Mouse (Mus musculus) adrenal gland (tissue): ENCODE data around the gene Gm49416.

ENCODE experiments used
- intact Hi-C: fragments of 180-260 bp; cut with DNase I; formaldehyde crosslinking; loops from one replicate; pipeline ENCODE4 v1.15.1; 2025

The Gm49416 gene

DNA sequence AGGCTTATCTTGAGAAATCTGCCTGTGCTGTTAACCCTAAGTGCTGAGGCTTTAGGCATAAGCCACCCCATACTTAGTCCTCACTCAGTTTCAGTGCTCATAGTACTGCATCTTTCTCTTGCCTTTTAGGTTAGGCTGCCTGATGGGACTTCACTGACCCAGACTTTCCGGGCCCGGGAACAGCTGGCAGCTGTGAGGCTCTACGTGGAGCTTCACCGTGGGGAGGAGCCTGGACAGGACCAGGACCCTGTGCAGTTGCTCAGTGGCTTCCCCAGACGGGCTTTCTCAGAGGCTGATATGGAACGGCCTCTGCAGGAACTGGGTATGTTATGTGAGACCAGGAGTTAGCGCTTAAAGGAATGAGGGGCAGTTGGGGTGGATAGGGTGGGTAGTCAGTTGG is 13.7 kb upstream of the Gm49416 start:
- intact Hi-C loops, result no loop called here

DNA sequence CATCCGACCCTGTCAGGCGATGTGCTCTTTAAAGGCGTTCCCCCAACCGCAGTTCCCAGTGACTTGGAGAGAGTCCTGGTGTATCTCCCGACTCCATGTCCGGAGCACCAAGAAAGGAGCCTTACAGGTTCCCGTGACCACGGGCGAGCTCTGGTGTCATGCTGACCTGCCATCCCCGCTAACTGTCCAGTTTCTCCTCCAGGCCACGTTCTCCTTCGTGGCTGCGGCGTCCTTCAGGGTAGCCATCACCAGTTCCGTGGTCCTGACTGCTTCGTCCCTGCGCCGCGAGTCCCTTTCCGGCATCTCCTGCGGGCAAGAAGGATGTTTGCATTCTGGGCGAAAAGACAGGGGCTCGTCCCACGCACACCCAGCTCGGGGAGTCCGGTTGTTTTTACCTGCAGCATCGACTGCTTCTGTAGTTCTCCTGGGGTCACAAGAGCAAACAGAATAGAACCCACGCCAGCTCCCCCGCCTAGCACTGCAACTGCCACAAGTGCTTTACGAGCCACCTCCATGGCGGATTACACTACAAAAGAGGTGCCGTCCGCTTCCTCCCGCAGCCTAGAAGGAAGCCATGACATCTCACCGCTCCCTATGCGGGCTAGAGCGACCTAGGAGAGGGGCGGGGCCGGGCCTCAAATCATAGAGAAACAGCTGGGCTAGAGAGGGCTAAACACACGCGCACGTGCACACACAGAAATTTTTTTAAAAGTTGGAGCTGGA is 8.3 kb upstream of the Gm49416 start, which contains the start of gene Uqcc3:
TSS of gene Uqcc3 (minus strand) at position 613 of the 723 bp plus-strand sequence.
- intact Hi-C loops, result no loop called here

DNA sequence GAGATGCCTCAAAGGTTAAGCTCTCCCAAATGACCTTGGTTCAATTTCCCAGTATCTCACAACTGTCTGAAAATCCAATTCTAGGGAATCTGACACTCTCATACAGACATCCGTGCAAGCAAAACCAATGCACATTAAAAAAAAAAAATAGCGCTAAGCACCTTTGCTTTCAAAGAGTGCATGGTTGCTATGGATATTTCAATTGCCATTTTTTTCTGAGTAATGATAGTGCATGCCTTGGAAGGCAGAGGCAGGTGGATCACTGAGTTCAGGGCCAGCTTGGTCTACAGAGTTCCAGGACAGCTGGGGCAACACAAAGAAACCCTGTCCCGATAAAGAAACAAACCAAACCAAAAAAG is 7.7 kb upstream of the Gm49416 start:
- intact Hi-C loops, result no loop called here

DNA sequence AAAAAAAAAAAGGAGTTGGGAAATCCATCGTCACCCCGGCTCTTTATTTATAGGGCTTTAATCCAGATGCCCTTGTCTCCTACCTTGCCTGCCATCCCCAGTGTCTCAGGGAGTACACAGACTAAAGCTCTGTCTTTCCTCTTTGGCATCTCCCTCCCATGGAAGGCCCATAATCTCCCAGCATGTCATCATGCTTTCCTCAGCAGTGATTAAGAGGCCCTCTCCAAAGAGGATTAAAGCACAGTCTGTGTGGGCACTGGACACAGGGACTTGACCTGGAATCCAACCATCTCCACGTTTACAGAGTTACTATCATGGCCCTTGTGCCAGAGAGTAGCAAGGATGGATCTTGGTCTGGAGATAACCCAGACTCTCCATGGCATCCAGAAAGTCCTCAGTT is 5.1 kb upstream of the Gm49416 start, which contains the start of the genes Lbhd1 and Gm49403:
TSS of gene Lbhd1 (plus strand) at position 117 of the 400 bp plus-strand sequence.
TSS of gene Gm49403 (plus strand) at position 315 of the 400 bp plus-strand sequence.
- intact Hi-C loops, result no loop called here

DNA sequence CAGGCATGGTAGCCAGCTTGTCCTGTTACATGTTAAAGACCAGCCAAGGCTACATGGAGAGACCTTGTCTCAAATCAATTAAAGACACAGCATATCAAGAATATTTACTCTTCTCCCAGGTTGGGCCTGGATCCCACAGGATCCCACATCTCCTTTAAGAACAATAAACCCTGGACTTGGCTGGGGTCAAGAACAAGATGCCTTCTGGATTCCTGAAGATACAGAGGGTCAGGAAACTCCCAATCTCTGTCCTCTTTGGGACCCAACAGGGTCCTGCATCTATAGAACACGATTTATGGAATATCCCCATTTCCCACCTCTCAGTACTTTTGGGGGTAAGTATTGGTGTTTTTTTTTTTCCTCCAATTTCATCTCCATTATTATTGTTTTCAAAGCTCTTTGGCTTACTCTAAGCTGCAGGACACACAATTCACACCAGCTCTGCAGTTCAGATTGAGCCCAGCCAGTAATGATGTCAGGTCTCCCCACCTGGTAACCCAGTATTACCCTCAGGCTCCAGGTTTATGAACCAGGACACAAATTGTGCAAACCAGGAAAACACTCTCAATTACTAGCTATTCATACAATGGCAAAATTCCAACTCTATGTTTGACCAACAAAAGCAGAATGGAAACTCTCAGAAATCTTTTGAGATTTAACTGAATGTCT is 1.7 kb upstream of the Gm49416 start:
- intact Hi-C loops, result no loop called here

DNA sequence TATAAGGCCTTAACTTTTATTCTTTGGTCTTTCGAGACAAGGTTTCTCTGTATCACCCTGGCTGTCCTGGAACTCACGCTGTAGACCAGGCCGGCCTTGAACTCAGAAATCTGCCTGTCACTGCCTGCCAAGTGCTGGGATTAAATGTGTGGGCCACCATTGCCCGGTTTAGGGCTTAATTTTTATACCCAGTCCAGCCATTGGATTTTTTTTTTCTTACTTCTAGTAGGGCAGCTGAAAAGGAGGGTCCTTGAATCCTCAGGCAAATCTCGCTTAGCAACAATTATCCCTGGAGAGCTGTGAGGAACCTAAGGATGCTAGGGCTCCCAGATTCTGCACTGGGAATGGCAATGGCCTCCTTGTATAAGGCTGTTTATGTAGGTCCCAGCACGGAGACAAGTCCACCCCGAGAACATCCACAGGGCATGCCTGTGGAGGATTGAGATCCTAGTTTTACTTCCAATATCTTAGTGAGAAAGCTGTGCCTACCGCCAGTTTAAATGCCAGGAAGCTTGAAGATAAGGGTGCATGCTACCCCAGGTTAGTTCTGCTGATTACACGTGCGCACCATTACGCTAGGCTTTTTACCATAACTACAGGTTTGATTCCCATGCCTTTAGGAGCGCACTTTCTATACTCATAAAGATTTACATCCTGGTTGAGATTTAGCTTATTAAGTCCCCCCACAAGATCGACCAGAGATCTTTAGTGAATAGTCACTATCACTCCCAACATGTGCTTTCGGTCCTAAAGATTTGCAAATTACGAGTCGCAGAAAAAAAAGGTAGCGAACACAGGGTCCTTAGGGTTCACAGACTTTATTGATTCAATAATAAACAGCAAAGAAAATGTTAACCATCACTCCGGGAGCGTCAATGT is 902 bp upstream of the Gm49416 start:
- intact Hi-C loops, result no loop called here

DNA sequence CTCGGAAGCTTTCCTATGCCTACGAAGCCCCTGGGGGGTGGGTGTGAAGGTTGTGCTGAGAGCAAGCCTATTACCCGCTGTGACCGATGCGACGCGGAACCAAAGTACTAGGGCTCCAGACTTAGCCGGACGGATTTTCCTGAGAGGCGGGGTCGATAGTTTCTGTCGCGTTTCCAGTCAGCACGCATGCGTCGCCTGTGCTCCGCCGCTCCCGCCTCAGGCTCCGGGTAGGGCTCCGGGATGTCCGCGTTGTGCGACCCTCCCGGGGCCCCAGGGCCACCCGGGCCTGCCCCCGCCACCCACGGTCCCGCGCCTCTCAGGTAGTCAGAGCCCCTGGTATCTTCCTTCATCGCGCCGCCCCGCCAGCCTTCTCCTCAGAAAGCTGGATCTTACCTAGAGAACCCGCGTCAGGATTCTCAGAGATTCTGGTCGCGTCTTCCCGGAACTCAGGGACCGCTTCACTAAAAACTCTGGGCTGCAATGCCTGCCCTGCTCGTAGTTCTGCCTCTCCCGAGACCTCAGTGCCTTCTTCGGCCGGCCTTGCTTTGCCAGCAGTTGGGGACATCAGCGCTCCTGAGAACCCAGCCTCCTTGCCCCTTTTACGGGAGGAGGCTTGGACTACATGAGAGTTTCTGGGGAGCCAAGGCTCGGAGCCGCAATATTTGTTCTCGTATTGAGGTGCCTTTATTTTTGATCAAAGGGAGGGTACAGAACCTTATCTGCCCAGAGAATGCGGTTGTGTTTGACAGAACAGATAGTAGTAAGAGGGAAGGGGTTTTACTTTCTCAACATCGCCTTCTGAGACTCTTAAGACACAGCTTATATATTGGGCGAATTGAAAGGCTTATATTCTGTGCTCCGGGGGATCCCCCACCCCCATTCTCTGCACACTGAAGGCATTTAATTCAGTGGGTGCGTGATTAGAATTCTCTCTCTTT is 4.4 kb downstream of the Gm49416 start, which contains the start of gene Ints5:
TSS of gene Ints5 (plus strand) at position 177 of the 938 bp plus-strand sequence.
- intact Hi-C loops, result no loop called here

DNA sequence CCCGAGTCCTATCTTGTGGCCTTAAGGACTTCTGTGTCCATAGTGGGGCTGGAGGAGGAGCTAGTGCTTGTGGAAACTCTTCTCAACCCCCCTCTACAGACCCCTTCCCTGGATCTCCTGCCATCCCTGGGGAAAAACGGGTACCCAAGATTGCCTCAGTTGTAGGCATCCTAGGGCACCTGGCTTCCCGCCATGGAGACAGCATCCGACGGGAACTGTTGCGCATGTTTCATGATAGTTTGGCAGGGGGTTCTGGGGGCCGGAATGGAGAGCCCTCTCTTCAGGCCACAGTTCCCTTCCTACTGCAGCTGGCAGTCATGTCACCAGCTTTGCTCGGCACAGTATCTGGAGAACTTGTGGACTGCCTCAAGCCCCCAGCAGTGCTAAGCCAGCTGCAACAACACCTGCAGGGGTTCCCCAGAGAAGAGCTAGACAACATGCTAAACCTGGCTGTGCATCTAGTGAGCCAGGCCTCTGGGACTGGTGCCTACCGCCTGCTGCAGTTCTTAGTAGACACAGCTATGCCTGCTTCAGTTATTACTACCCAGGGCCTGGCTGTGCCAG is 6.8 kb downstream of the Gm49416 start:
- intact Hi-C loops, result loop anchor here (5.0 kb wide), 1 partner anchor 42 kb away; no protein-coding TSS in a partner anchor

DNA sequence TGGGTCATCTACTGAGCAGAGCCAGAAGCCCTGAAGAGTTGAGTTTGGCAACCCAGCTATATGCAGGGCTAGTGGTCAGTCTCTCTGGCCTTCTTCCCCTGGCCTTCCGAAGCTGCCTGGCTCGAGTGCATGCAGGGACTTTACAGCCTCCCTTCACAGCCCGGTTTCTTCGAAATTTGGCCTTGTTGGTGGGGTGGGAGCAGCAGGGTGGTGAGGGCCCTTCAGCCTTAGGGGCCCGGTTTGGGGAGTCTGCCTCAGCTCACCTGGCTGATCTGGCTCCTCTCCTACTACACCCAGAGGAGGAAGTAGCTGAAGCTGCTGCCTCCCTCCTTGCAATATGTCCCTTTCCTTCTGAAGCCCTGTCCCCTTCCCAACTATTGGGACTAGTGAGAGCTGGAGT is 7.5 kb downstream of the Gm49416 start:
- intact Hi-C loops, result loop anchor here (5.0 kb wide), 1 partner anchor 41 kb away; no protein-coding TSS in a partner anchor

DNA sequence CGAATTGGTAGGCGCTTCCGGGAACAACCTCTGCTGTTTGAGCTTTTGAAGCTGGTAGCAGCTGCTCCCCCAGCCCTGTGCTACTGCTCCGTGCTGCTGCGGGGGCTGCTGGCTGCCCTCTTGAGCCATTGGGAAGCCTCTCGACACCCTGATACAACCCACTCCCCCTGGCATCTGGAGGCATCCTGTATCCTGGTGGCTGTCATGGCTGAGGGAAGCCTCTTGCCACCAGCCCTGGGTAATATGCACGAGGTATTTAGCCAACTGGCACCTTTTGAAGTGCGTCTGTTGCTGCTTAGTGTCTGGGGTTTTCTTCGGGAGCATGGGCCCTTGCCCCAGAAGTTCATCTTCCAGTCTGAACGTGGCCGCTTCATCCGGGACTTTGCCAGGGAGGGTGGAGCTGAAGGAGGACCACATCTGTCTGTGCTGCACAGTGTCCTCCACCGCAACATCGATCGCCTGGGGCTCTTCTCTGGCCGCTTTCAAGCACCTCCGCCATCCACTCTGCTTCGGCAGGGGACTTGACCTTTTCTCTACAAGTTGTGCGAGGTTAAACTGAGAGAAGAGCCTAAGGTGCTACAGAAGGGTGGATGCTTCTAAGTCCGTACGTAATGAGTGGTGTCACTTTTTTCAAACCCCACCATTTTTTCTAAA is 8.6 kb downstream of the Gm49416 start:
- intact Hi-C loops, result loop anchor here (5.0 kb wide), 1 partner anchor 40 kb away; no protein-coding TSS in a partner anchor

DNA sequence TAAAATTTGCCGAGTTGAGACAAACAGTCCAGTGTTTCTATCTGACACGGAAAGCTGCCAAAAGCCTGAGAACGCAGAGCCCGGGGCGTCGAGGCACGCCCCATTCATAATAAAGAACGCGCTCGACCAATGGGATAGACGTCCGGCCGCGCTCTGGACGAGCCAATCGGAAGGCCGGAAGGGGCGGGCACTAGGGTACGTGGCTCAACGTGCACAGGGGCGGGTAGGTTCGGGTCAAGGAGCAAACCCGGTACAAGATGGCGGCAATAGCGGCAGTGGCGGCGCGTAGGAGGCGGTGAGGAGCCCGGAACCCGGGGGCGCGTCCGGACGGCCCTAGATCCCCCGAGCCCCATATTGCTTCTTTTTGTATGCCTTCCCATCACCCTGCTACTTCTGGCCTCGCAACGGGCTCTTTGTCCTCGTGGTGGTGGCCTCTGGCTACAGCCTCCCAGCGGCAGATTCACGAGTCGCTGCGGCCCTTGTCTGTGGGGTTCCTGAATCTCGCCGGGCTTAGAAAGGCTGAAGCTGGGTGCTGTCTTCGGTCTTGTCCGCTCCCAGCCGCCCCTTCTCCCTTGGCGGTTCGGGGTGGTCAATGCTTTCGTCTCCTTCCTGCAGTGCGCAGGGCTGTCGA is 9.3 kb downstream of the Gm49416 start, which contains the start of gene Ganab:
TSS of gene Ganab (plus strand) at position 207 of the 631 bp plus-strand sequence.
- intact Hi-C loops, result loop anchor here (5.0 kb wide), 1 partner anchor 39 kb away; no protein-coding TSS in a partner anchor

DNA sequence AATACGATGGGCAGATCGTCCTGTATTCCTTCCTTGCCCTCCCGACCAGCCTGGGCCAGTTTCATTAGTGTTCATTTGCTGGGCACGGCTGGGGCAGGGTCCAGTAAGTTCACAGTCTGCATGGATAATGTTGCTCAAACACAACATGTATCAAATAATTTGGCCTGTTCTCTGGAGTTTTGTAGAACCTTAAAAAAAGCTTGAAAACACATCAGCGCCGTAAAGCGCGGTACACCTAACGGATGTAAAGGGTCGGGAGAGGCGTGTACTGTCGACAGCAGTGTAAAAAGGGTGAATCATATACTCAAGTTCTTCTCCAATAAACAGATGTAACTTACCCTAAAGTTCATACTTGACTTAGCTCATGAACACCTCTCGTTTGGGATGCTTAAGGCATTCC is 9.8 kb downstream of the Gm49416 start:
- intact Hi-C loops, result loop anchor here (5.0 kb wide), 1 partner anchor 39 kb away; no protein-coding TSS in a partner anchor

DNA sequence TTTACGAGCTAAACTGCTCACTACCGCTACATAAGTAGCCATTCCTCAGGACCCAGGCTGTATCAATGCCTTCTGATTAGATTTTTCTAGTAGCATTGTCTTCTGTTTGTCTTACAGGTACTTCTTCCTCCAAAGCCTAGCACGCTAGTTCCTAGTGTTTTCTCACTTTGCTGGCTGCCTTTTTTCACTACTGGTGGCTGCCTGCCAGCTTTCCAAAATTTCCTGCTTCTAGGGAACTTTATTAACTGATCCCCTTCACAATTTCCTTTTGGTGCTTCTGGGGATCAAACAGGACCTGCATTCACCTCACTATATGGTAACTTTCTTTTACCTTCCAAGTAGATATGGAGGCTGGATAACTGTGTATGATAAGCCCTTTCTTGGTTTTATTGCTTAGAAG is 10.4 kb downstream of the Gm49416 start:
- intact Hi-C loops, result loop anchor here (5.0 kb wide), 1 partner anchor 38 kb away; no protein-coding TSS in a partner anchor

DNA sequence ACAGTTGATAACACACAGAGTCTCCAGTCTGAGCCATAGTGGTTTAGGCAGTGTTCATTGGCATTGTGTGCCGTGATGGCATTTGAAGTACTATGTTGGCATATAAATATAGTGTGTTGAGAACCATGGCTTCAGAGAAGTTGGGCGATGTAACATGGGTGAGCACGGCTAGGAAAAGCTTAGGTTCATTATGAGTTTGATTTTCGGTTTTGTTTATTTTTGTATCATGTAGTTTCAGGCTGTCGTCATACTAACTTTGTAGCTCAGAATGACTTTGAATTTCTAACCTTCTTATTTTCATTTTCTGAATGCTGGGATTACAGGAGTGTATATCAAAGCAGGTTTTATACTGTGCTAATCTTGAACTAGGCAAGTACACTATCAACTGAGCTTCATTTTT is 14.7 kb downstream of the Gm49416 start:
- intact Hi-C loops, result no loop called here

DNA sequence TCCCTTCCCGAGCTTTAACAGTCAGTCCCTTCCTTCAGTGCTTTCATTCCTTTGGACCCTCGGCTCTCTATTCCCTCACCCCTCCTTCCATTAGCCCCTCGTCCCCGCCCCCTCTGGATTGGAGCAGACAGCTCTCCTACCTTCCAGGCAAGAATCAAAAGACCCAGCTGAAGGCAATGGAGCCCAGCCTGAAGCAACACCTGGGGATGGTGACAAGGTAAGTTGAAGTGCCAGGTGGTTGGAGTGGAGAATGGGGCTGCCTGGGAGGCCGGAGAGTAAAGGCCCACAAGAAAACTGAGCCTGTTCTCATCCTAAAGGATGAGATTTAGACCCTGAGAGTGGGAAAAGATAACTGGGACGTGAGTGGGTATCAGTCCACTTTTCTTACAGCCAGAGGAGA is 19.8 kb downstream of the Gm49416 start:
- intact Hi-C loops, result loop anchor here (5.0 kb wide), 1 partner anchor 46 kb away; no protein-coding TSS in a partner anchor

DNA sequence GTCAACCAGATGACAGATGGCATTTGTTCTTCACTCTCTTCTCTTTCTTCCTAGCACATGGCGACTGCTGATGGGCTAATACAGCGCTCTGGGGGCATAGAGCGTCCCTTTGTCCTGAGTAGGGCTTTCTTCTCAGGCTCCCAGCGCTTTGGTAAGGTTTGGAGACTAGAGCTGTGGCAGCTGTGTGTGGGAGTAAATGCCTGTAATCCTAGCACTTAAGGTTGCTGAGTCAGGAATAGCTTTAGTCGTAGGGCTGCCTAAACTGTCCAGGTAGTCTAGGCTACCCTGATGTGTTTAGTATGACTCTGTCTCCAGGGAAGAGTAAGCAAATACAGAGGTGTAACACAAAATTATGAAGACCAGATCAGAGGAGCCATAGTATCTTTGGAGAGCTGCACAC is 23.1 kb downstream of the Gm49416 start:
- intact Hi-C loops, result no loop called here

DNA sequence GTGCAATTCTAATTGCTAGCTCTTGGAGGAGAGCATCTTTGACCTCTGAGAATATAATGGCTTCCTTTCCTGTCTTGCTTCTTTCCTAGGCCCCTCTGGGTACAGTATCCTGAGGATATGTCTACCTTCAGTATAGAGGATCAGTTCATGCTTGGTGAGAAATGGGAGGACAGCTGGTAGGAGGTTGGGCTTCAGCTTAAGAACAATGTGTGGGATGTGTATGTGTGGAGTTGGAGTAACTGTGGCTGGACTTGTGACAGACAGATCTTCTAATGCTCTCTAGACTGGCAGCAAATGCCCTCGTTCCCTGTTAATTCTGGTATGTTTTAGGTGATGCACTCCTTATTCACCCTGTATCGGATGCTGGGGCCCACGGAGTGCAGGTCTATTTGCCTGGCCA is 25.5 kb downstream of the Gm49416 start:
- intact Hi-C loops, result no loop called here

DNA sequence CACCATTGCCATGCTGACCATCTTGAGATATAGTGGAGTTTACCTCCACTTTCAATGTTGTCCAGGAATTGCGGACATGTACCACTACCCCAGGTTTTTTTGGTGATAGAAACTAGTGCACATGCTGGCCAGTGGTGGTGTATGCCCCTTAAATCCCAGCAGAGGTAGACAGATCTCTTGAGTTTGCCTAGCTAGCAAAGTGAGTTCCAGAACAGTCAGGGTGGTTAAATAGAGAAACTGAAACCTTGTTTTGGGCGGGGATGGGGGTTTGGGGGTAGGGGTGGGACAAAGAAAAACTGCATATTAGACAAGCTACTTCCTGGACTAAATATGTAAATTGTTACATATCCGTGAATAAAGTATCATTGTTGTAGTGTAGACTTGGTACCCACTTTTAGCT is 30.3 kb downstream of the Gm49416 start:
- intact Hi-C loops, result no loop called here

DNA sequence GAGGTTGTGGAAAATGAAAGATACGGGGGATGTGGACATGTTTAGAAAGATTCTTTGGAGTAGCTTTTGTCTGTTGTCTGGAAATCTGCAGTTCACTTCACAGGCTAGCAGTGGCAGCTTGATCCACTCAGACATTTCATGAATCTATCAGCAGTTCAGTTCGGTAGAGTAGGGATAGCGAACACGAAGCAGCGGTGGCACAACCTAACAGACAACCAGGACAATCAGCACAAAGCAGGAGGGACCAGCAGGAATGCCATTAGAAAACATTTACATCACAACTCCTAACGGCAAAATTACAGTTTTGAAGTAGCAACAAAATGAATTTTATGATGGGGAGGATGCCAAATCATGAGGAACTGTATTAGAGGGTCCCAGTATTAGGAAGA is 31.0 kb downstream of the Gm49416 start:
- intact Hi-C loops, result no loop called here
